Mouse (Mus musculus) midbrain, postnatal 0 days (tissue): ENCODE measurements at regions not wholly inside any gene's neighbourhood (a gene's known extent, or its start where the extent isn't known, plus 50 kb on each side); places are given as distances from the start of the nearest gene placed in this dataset.
A peak's percentile ranks its signal among the peaks of the same experiment; 100 is the strongest.

Experiments used
- ATAC-seq: fragments of 200-750 bp; cut with Nextera tagmentation; 2 replicates; pipeline ENCODE4 v1.8.0; 2017; ENCODE audit warnings: moderate number of reproducible peaks, mild to moderate bottlenecking, moderate TSS enrichment, moderate library complexity; ENCODE audit not compliant: low FRiP score
- DNase-seq: peaks from one replicate; pipeline ENCODE4 v3.0.0-alpha.2; 2015; ENCODE audit warnings: low spot score
- H3K27ac ChIP-seq: fragments of 300-500 bp; sonication (generic); 2 replicates; pipeline ENCODE4 v1.5.1; 2014; ENCODE audit warnings: low read depth, mild to moderate bottlenecking, low read length, mixed read lengths
- H3K27me3 ChIP-seq: fragments of 300-500 bp; sonication (generic); 2 replicates; pipeline ENCODE4 v1.6.1; 2014; ENCODE audit warnings: low read length, control low read depth, mixed read lengths; ENCODE audit not compliant: insufficient read depth
- H3K36me3 ChIP-seq: fragments of 300-500 bp; sonication (generic); 2 replicates; pipeline ENCODE4 v1.6.1; 2014; ENCODE audit warnings: low read length, control low read depth, mixed read lengths; ENCODE audit not compliant: insufficient read depth
- H3K4me1 ChIP-seq: fragments of 300-500 bp; sonication (generic); 2 replicates; pipeline ENCODE4 v1.6.1; 2014; ENCODE audit warnings: mild to moderate bottlenecking, control low read depth, antibody characterized with exemption, low read length, mixed read lengths; ENCODE audit not compliant: insufficient read depth
- H3K4me2 ChIP-seq: fragments of 300-500 bp; sonication (generic); 2 replicates; pipeline ENCODE4 v1.6.1; 2014; ENCODE audit warnings: low read depth, mild to moderate bottlenecking, low read length, mixed read lengths; ENCODE audit not compliant: poor library complexity, severe bottlenecking
- H3K4me3 ChIP-seq: fragments of 300-500 bp; sonication (generic); 2 replicates; pipeline ENCODE4 v1.5.1; 2014; ENCODE audit warnings: low read depth, mild to moderate bottlenecking, low read length, moderate library complexity
- H3K9ac ChIP-seq: fragments of 300-500 bp; sonication (generic); replicated peaks from 2 replicates; pipeline ENCODE4 v1.6.1; 2014; ENCODE audit warnings: mild to moderate bottlenecking, low read length, moderate library complexity, mixed read lengths; ENCODE audit not compliant: poor library complexity, severe bottlenecking
- H3K9me3 ChIP-seq: fragments of 300-500 bp; sonication (generic); 2 replicates; pipeline ENCODE4 v1.6.1; 2016; ENCODE audit warnings: low read length, control low read depth
- CTCF ChIP-seq: IDR thresholded peaks from 2 replicates; pipeline ENCODE4 v1.5.1; 2016; ENCODE audit warnings: antibody characterized with exemption, mild to moderate bottlenecking
- WGBS: fragments of 180-500 bp; shearing (Covaris S2); extraction: QIAGEN DNeasy Blood & Tissue Kit; methylation state at CpG from one replicate; pipeline ENCODE4 v1.1.7; 2014; 5-methylcytosine and 5-hydroxymethylcytosine counted together

- WGBS = 11% methylated on average over 6 of the region's 6 CpGs
Observed at GRCm38 (mm10) chr1:41275642-41276041, 470.2 kb downstream of the Tmem182 start.

GRCm38 (mm10) chr1:41276303-41276702 lies 470.9 kb downstream of the Tmem182 start:
- Histone ChIP-seq H3K4me1 (peaks cover 4% of the 10 kb centered on the region; the same call in 1 of the 2 replicates), H3K36me3 (no peaks in the 10 kb centered on the region), H3K9ac (no peak overlapping the region), H3K27ac (no peak overlapping the region), H3K27me3 (no peaks in the 10 kb centered on the region), H3K4me3 (no peak overlapping the region), H3K4me2 (no peak overlapping the region), H3K9me3 (no peaks in the 10 kb centered on the region; the same call in 1 of the 2 replicates)
- DNase-seq (no peak), ATAC-seq (no peak)
- 34% methylated on average over 6 of the region's 6 CpGs for WGBS
- 0 out of 2 replicates have a peak, but pooled peaks have one; percentile 14 for TF ChIP-seq CTCF

More at GRCm38 (mm10) chr1:41275642-41276041, 470.2 kb downstream of the Tmem182 start:
- Histone ChIP-seq H3K9me3 (no peaks in the 10 kb centered on the region; the same call in 1 of the 2 replicates), H3K4me1 (peaks cover 7% of the 10 kb centered on the region), H3K36me3 (no peaks in the 10 kb centered on the region), H3K9ac (no peak overlapping the region), H3K4me3 (peak overlapping the region; percentile 10; the same call in 1 of the 2 replicates), H3K27me3 (no peaks in the 10 kb centered on the region), H3K27ac (0 out of 2 replicates have a peak overlapping the region, but pooled peaks have one; percentile 38), H3K4me2 (peak overlapping the region; percentile 39)
- ATAC-seq (no peak), DNase-seq (no peak)
- no peak for TF ChIP-seq CTCF

- no peaks in the 10 kb centered on the region for H3K36me3 ChIP-seq
- no peaks in the 10 kb centered on the region for H3K4me1 ChIP-seq
- H3K27me3 ChIP-seq = no peaks in the 10 kb centered on the region
- H3K9me3 ChIP-seq = no peaks in the 10 kb centered on the region; the same call in 1 of the 2 replicates
- 84% methylated on average over 9 of the region's 9 CpGs for WGBS
- no peak for TF ChIP-seq CTCF
- ATAC-seq (no peak), DNase-seq (peak; percentile 16)
- H3K4me2 ChIP-seq = no peak overlapping the region
- H3K27ac ChIP-seq = no peak overlapping the region
- no peak overlapping the region for H3K4me3 ChIP-seq
- H3K9ac ChIP-seq = no peak overlapping the region
Observed at GRCm38 (mm10) chr1:41285221-41285620, 479.8 kb downstream of the Tmem182 start.

GRCm38 (mm10) chr1:41286221-41286620 lies 480.8 kb downstream of the Tmem182 start:
- no peak overlapping the region for H3K27ac ChIP-seq
- no peaks in the 10 kb centered on the region for H3K9me3 ChIP-seq
- ATAC-seq (no peak), DNase-seq (peak; percentile 46)
- TF ChIP-seq CTCF = no peak
- H3K36me3 ChIP-seq = no peaks in the 10 kb centered on the region
- WGBS = 92% methylated on average over 9 of the region's 9 CpGs
- no peaks in the 10 kb centered on the region for H3K4me1 ChIP-seq
- H3K4me2 ChIP-seq = no peak overlapping the region
- no peak overlapping the region for H3K4me3 ChIP-seq
- no peaks in the 10 kb centered on the region for H3K27me3 ChIP-seq
- H3K9ac ChIP-seq = no peak overlapping the region

DNA sequence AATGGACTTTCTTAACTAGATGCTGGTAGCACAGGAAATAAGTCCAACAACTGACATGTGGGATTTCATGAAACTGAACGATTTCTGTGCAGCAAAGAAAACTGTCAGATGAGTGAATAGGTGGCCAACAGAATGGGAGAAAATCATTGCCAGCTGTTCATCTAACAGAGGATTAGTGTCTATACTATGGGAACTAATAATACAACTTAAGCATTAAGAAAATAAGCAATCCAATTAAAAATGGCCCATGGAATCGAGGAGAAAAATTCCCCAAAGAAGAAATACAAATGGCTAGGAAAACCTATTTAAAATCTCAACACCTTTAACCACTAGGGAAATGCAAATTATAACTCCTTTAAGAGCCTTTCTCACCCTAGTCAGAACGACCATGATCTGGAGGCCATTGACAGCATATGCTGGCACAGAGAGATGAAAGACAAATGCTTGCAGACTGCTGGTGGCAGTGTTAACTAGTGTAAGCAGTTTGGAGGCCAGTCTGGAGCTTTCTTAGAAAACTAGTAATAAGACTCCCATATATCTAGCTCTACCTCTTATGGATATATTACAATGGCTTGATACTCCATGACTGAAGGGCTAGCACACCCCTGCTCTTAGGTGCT lies 521.6 kb downstream of the Tmem182 start:
- Histone ChIP-seq H3K9ac (no peak overlapping the region), H3K4me3 (no peak overlapping the region), H3K27me3 (no peaks in the 10 kb centered on the region), H3K9me3 (no peaks in the 10 kb centered on the region), H3K4me1 (no peaks in the 10 kb centered on the region), H3K4me2 (no peak overlapping the region), H3K36me3 (no peaks in the 10 kb centered on the region), H3K27ac (no peak overlapping the region)
- peak; percentile 41; the same call in 1 of the 2 replicates for TF ChIP-seq CTCF
- ATAC-seq = no peak
- WGBS = 14% methylated on average over 3 of the region's 3 CpGs
- peak; percentile 4 for DNase-seq
